ENCODE assay signal across 8 mouse cellular contexts in the genomic region with DNA sequence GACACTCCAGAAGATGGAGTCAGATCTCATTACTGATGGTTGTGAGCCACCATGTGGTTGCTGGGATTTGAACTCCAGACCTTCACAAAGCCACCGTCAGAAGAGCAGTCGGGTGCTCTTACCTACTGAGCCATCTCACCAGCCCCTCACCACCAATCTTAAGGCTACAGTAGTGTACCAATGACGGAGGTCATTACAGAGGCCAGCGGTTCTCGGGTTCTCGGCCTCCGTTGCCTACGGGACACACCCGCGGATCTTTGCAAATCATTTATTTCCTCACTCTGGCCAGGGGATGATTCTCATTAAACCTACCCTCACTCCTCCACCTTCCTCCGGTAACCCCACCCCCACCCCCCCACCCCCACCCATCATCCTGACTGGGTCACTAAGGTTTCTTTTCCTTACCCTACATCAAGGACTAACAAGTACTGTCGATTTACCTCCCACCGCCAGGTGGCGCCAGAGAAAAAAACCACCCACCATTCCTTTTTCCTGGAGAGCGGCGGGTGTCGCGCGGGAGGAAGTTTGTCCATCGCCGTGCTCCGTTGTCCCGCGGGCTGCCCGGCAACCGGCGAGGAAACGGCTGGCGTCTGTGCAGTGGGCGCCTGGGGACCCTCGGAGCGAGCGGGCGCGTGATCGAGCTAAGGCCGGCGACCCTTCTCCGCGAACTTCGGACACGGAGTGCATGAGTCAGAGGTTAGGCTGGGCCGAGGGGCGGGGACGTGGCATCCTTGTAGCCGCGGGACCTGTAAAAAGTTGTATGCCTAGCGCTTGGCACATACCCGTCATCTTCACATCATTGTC. TPM values are rescaled to one million over a fixed set of nuclear protein-coding genes. Genes with fewer than 3 reads are reported as not detected.
A peak's percentile ranks its signal among the peaks of the same experiment; 100 is the strongest.
DNase-seq lines count a peak whose midpoint lies in the region; ATAC-seq lines count a peak whose summit lies in the region.

A gene (plus strand): TSS at position 496 of the 804 bp plus-strand sequence.

- DNase-seq in ZHBTc4 (ENCODE audit: low read depth, low spot score): peak; percentile 97
- peak; percentile 84 to 86 for DNase-seq in gastrocnemius, adult 8-10 months (ENCODE audit: low spot score in 2 of 2)
- DNase-seq in hindlimb bud, embryonic 11.5 days (ENCODE audit: extremely low spot score, low read depth, low spot score): peak; percentile 90
- peak; percentile 83 to 94 for DNase-seq in left cerebral cortex, adult 8-10 months (ENCODE audit: low spot score in 2 of 2)
- peak; percentile 96 to 97 for DNase-seq in right cerebral cortex, postnatal 10 days (ENCODE audit: low spot score in 2 of 2)
- peak; percentile 96 for DNase-seq in urinary bladder, postnatal 25 days (ENCODE audit: low spot score)

- peak; percentile 81 for ATAC-seq in common myeloid progenitor, adult 5-6 weeks (replicated peaks; ENCODE audit: low read depth, poor library complexity, severe bottlenecking)

- no peaks in the 10 kb centered on the region for H3K27me3 ChIP-seq in megakaryocyte, embryonic 14.5 days (replicated peaks)

- peaks cover 36% of the 10 kb centered on the region for H3K4me1 ChIP-seq in megakaryocyte, embryonic 14.5 days

- no peaks in the 10 kb centered on the region for H3K9me3 ChIP-seq in megakaryocyte, embryonic 14.5 days

- H3K36me3 ChIP-seq in megakaryocyte, embryonic 14.5 days (replicated peaks; ENCODE audit: low read length): peaks cover 33% of the 10 kb centered on the region

- peak within 1 kb of the TSS; percentile 99 for H3K4me3 ChIP-seq in megakaryocyte, embryonic 14.5 days (replicated peaks)

RNA-seq across cellular contexts. Expression of the gene that starts here (rescaled TPM):
- total RNA-seq in common myeloid progenitor, adult 5-6 weeks (2017): 9.7 and 12.3 TPM in 2 replicates
- 1 to 10 TPM; 3.1 to 3.9 (median 3.4) TPM for total RNA-seq in gastrocnemius, adult 8-10 months (2022)
- total RNA-seq in left cerebral cortex, adult 8-10 months (2022): 10 to 100 TPM; 10.7 to 18.7 (median 13.2) TPM
- polyA plus RNA-seq in megakaryocyte, embryonic 14.5 days (2012; ENCODE audit: insufficient read depth, low replicate concordance): 7.0 and 10.0 TPM in 2 replicates

Comparison
In these comparisons a context has a peak if more than half of its experiments do, and no peak if none do; other contexts are left out.
1. Peak in every context shown above with its lines: DNase-seq, ATAC-seq and H3K4me3 ChIP-seq.